Mouse (Mus musculus) liver, embryonic 13.5 days (tissue): ENCODE measurements around the gene Dnajc27. TPM values are rescaled to one million over a fixed set of nuclear protein-coding genes. Genes with fewer than 3 reads are reported as not detected.
A peak's percentile ranks its signal among the peaks of the same experiment; 100 is the strongest.

Source experiments
- ATAC-seq: fragments of 200-750 bp; cut with Nextera tagmentation; 2 replicates; pipeline ENCODE4 v1.8.0; 2017; ENCODE audit warnings: low read depth, mild to moderate bottlenecking, moderate number of reproducible peaks, moderate library complexity
- DNase-seq: peaks from one replicate; pipeline ENCODE4 v3.0.0; 2022
- H3K27ac ChIP-seq: fragments of 300-500 bp; sonication (generic); 2 replicates; pipeline ENCODE4 v1.5.1; 2015; ENCODE audit warnings: moderate library complexity, mild to moderate bottlenecking, inconsistent platforms
- H3K27me3 ChIP-seq: fragments of 300-500 bp; sonication (generic); 2 replicates; pipeline ENCODE4 v1.6.1; 2015; ENCODE audit warnings: mild to moderate bottlenecking, inconsistent platforms
- H3K36me3 ChIP-seq: fragments of 300-500 bp; sonication (generic); 2 replicates; pipeline ENCODE4 v1.6.1; 2015; ENCODE audit warnings: mild to moderate bottlenecking, inconsistent platforms
- H3K4me1 ChIP-seq: fragments of 300-500 bp; sonication (generic); replicated peaks from 2 replicates; pipeline ENCODE4 v1.6.1; 2015; ENCODE audit warnings: inconsistent platforms
- H3K4me2 ChIP-seq: fragments of 300-500 bp; sonication (generic); 2 replicates; pipeline ENCODE4 v1.6.1; 2015; ENCODE audit warnings: inconsistent platforms, mild to moderate bottlenecking, moderate library complexity
- H3K4me3 ChIP-seq: fragments of 300-500 bp; sonication (generic); replicated peaks from 2 replicates; pipeline ENCODE4 v1.5.1; 2015; ENCODE audit warnings: mild to moderate bottlenecking, inconsistent platforms
- H3K9ac ChIP-seq: fragments of 300-500 bp; sonication (generic); 2 replicates; pipeline ENCODE4 v1.6.1; 2015; ENCODE audit warnings: mild to moderate bottlenecking, inconsistent platforms
- H3K9me3 ChIP-seq: fragments of 300-500 bp; sonication (generic); replicated peaks from 2 replicates; pipeline ENCODE4 v1.6.1; 2016; ENCODE audit warnings: inconsistent platforms
- WGBS: fragments of 180-500 bp; shearing (Covaris S2); methylation state at CpG from one replicate; pipeline ENCODE4 v1.1.7; 2015; ENCODE audit not compliant: insufficient replicate concordance; 5-methylcytosine and 5-hydroxymethylcytosine counted together
- polyA plus RNA-seq: library from polyadenylated mRNA; unstranded; fragments of >200 nt; fragmentation: Nextera tagmentation; extraction: Ambion mirVana; gene quantifications from 2 replicates; pipeline ENCODE4 v1.2.1, GENCODE M21; 2015

The Dnajc27 gene
- polyA plus RNA-seq, 1 experiment from 2014 or later, result 2.0 TPM

DNA sequence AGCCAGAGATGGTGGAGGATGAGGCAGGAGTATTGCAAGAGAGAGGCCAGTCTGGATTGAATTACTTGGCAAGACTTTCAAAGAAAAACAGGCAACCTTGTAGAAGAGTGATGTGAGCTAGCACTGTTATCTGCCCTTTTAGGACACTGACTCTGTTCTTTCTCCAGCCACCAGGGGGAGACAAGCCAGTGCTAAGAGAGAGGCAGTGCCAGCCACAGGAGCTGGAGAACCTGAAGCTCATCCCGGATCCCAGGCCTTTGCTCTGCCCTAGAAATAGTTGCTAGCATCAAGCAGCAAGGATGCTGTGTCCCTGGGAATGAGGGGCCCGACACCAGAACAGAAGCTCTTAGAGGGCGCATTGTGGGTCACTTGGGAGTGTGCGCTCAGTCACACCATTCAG is 25.0 kb downstream of the Dnajc27 start:
- 77% methylated on average over 4 of the region's 4 CpGs for WGBS

DNA sequence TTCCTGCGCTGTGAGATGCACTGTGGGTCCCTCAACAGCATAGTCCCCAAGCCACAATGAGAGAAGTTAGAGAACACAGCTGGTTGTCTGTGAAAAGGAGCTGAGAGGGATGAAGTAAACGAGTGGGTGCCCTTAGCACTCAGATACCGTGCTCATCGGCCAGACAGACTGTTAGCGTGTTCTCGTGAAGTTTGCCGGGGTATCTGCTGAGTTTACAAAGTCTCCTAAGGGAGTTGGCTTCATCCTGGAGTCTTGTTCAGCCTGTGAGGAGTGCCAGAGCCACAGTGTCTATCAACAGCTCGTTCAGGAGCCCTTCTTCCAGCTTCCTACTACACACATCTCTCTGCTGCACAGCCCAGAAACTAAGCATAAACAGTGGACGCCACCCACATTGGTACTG is 33.7 kb downstream of the Dnajc27 start:
- ATAC-seq, result no peak
- no peaks in the 10 kb centered on the region for H3K27me3 ChIP-seq
- H3K9ac ChIP-seq, result no peak overlapping the region
- DNase-seq, result no peak
- no peak overlapping the region for H3K4me3 ChIP-seq
- H3K4me1 ChIP-seq, result no peaks in the 10 kb centered on the region
- 74% methylated on average over 9 of the region's 9 CpGs for WGBS
- H3K9me3 ChIP-seq, result no peaks in the 10 kb centered on the region
- H3K4me2 ChIP-seq, result no peak overlapping the region
- no peaks in the 10 kb centered on the region for H3K36me3 ChIP-seq
- H3K27ac ChIP-seq, result no peak overlapping the region

More for the DNA sequence above, 25.0 kb downstream of the Dnajc27 start:
- Histone ChIP-seq H3K9me3 (no peaks in the 10 kb centered on the region), H3K27ac (no peak overlapping the region), H3K4me3 (no peak overlapping the region), H3K4me2 (no peak overlapping the region), H3K4me1 (no peaks in the 10 kb centered on the region), H3K36me3 (peaks cover 21% of the 10 kb centered on the region), H3K27me3 (no peaks in the 10 kb centered on the region), H3K9ac (no peak overlapping the region)
- DNase-seq, result peak; percentile 16
- no peak for ATAC-seq

DNA sequence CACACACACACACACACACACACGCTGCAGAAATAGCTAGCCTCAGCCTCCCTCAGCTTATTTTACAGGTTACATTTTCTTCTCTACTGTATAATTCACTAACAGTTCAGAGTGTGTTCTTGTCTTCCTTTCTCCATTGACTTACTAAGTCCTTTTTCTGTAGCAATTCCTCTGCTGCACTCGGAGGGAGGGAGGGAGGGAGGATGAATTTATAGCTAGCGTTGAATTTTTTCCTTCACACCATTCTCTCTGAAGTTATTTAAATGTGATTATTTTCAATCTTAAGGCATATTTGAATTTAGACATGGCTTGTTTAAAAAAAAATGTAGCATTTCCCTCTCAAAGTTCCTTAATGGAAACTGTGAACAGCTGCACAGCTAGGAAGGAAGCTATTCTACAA is 34.8 kb downstream of the Dnajc27 start:
- ATAC-seq, result no peak
- 68% methylated on average over 3 of the region's 3 CpGs for WGBS
- H3K9ac ChIP-seq, result no peak overlapping the region
- H3K4me3 ChIP-seq, result no peak overlapping the region
- H3K27ac ChIP-seq, result no peak overlapping the region
- H3K4me2 ChIP-seq, result no peak overlapping the region
- no peaks in the 10 kb centered on the region for H3K27me3 ChIP-seq
- no peaks in the 10 kb centered on the region for H3K4me1 ChIP-seq
- no peaks in the 10 kb centered on the region for H3K36me3 ChIP-seq
- no peak for DNase-seq
- no peaks in the 10 kb centered on the region for H3K9me3 ChIP-seq

DNA sequence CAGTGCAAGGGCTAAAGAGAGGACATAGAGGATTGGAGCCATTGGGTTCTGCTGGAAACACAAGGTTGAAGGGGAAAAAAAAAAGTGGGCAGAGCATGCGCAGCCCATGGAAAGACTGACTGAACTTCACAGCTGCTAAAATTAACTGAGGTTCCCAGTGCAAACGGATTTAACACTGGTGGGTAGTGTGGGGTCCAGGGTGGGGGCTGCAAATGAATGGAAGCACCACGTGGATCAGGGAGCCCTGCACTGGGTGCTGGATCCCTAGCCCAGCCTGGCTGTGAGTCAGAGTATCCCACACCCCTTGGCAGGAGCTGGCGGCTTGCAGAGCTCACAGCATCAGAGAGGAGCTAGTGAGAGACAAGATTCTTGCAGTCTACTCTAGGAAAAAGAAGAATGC is 35.2 kb downstream of the Dnajc27 start:
- ATAC-seq (no peak), DNase-seq (no peak)
- Histone ChIP-seq H3K9me3 (no peaks in the 10 kb centered on the region), H3K27ac (no peak overlapping the region), H3K36me3 (no peaks in the 10 kb centered on the region), H3K4me1 (no peaks in the 10 kb centered on the region), H3K4me2 (no peak overlapping the region), H3K4me3 (no peak overlapping the region), H3K9ac (no peak overlapping the region), H3K27me3 (no peaks in the 10 kb centered on the region)
- WGBS, result 55% methylated on average over 4 of the region's 4 CpGs

DNA sequence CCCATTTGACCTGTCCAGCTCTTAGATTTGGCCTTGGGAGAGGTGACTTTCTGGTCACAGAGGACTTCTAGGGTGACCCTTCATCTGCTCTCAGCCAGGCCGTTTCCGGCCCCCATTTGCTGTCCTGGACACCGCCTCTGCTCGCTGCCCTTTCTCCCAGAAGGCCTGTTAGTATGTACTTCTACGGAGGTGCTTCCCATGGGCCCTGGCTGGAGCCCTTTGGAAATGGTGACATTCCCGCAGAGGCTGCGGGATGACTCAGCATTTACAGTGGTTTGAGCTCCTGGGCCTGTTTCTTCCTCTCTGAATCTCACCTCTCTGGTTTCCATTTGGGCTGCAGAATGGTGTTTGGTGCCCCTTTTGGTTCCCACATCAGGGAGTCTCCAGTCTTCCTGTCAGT is 45.0 kb downstream of the Dnajc27 start:
- Histone ChIP-seq H3K36me3 (no peaks in the 10 kb centered on the region), H3K9ac (no peak overlapping the region), H3K27me3 (peaks cover 5% of the 10 kb centered on the region), H3K9me3 (no peaks in the 10 kb centered on the region), H3K4me3 (no peak overlapping the region), H3K27ac (no peak overlapping the region), H3K4me1 (no peaks in the 10 kb centered on the region), H3K4me2 (no peak overlapping the region)
- 68% methylated on average over 7 of the region's 7 CpGs for WGBS
- ATAC-seq, result no peak
- no peak for DNase-seq

DNA sequence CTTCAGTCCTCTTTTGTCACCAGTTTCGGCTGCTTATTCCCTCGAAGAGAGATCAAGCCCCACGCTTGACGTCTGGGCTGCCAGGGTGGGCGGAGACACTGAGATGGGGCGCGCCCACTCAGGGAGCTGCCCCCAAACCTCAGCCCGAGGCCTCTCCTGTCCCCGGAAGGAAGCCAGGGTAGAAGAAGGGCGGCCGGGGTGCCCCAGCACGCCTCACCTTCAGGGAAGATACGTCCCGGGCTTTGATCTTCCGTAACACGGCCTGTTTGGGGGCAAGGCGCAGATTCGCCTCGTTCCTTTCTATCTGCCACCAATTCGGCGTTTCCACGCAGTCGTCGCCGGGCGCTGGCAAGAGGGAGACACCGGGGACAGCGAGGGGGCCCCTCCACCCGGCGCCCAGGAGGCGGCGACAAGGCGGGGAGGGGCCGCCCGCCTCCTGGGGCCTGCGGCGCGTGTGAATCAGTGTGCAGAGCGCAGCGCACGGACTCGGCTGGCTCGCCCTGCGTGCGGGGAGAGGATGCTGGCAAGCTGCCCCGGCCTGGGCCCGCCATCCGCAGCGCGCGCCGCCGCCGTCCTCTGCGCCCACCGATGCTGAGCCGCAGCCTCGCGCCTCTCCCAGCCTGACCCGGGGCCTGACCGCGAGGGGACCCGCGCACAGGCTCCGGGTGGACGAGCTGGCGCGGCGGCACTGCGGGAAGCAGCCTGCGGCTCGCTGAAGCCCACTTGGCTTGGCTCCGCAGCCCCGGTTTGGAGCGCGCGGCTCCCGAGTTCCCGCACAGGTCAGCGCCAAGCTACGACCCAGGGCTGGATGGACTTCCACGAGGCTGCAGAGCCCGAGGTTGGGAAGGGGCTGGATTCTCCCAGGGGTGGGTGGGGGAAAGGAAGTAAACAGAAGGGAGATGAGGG is 50.8 kb downstream of the Dnajc27 start, which contains the start of gene Adcy3:
TSS of gene Adcy3 (plus strand) at position 163 of the 906 bp plus-strand sequence.
- Histone ChIP-seq H3K4me2 (peak within 1 kb of the TSS; percentile 72), H3K27me3 (peaks cover 32% of the 10 kb centered on the region), H3K9me3 (no peaks in the 10 kb centered on the region), H3K27ac (no peak within 1 kb of the TSS), H3K9ac (no peak within 1 kb of the TSS), H3K4me1 (peaks cover 11% of the 10 kb centered on the region), H3K4me3 (peak within 1 kb of the TSS; percentile 53), H3K36me3 (no peaks in the 10 kb centered on the region)
- WGBS, result under 1% methylated on average over 69 of the region's 83 CpGs
- no peak for DNase-seq
- peak; percentile 44; the same call in 1 of the 2 replicates for ATAC-seq

DNA sequence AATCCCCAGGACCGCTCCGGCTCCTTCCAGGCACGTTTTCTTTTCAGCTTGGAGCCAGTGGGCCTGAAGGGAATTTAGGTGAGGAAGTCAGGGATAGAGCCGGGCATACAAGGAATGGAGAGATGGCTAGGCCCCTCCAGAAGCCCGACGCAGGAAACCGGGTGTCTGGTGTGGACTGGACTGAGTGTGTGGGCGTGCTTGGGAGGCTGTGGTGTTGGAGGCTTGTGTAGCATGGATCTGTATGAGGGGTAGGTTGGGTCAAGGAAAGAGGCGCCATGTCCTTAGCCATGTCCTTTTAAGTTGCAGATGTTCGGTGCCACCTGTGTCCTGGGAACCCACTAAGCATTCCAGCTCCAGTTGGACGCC is 51.4 kb downstream of the Dnajc27 start:
- WGBS, result 29% methylated on average over 11 of the region's 11 CpGs
- Histone ChIP-seq H3K4me1 (peaks cover 11% of the 10 kb centered on the region), H3K4me3 (peak overlapping the region; percentile 53), H3K27me3 (peaks cover 32% of the 10 kb centered on the region), H3K4me2 (peak overlapping the region; percentile 72), H3K9me3 (no peaks in the 10 kb centered on the region), H3K36me3 (no peaks in the 10 kb centered on the region), H3K27ac (no peak overlapping the region), H3K9ac (no peak overlapping the region)
- ATAC-seq, result no peak
- no peak for DNase-seq

DNA sequence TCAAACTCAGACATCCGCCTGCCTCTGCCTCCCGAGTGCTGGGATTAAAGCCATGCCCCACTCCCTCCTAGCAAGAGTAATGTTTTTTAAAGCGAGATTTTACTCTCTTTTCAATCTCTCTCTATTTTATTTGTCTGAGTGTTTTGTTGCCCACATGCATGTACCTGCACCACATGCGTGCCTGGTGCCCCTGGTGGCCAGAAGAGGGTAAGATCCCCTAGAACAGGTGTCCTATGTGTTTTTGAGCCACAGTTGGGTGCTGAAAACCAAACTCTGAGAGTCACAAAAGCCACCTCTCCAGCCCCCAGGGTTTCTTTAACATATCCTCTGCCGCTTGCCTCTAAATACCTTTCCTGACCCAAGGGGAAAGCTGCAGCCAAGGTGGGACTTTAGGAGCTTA is 60.8 kb downstream of the Dnajc27 start:
- DNase-seq (no peak), ATAC-seq (no peak)
- no peaks in the 10 kb centered on the region for H3K36me3 ChIP-seq
- H3K9ac ChIP-seq, result no peak overlapping the region
- 72% methylated on average over 5 of the region's 5 CpGs for WGBS
- H3K4me2 ChIP-seq, result no peak overlapping the region
- H3K27ac ChIP-seq, result no peak overlapping the region
- no peaks in the 10 kb centered on the region for H3K4me1 ChIP-seq
- H3K4me3 ChIP-seq, result no peak overlapping the region
- no peaks in the 10 kb centered on the region for H3K27me3 ChIP-seq
- H3K9me3 ChIP-seq, result no peaks in the 10 kb centered on the region

DNA sequence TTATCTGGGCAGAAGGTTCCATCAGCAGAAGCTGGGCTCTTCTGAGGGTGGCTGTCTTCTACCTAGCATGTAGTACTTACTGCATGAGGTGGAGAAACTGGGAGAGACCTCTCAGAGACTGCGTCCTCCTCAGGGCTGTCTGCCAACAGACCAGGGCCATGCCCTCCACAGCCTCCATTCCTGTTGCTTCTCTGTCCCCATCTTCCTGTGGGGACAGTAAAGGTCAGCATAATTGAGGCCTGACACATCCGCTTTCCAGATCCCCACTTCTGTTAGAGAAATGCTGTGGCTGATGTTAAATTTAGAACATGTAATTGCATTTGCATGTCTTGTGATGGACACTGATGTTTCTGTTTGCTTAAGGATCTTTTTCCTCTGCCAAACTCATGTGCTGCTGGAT is 68.6 kb downstream of the Dnajc27 start:
- no peak overlapping the region for H3K4me3 ChIP-seq
- DNase-seq (no peak), ATAC-seq (no peak)
- no peaks in the 10 kb centered on the region for H3K4me1 ChIP-seq
- H3K36me3 ChIP-seq, result no peaks in the 10 kb centered on the region
- H3K4me2 ChIP-seq, result no peak overlapping the region
- no peak overlapping the region for H3K9ac ChIP-seq
- H3K27me3 ChIP-seq, result no peaks in the 10 kb centered on the region
- 63% methylated on average over 2 of the region's 2 CpGs for WGBS
- no peak overlapping the region for H3K27ac ChIP-seq
- H3K9me3 ChIP-seq, result no peaks in the 10 kb centered on the region

DNA sequence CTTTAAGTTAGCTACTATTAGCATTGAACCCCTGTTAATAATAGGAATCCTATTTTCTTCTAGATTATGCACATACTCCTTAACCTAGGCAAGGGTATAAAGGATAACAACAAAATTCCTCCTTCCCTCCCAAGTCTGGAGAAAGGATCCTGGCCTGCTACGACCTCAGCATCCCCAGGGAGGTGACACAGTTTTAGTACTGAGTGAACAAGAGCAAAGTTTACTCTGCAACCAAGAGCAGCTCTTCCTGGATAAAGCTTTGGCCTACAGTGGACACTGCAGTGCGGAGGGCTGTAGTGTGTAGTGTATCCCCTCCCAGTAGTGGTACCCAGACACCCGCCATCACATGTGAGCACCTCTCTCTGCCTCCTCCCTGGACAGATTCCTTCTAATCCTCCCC is 69.6 kb downstream of the Dnajc27 start:
- no peaks in the 10 kb centered on the region for H3K27me3 ChIP-seq
- H3K4me3 ChIP-seq, result no peak overlapping the region
- no peak overlapping the region for H3K9ac ChIP-seq
- WGBS, result 79% methylated on average over 3 of the region's 3 CpGs
- no peak overlapping the region for H3K4me2 ChIP-seq
- no peaks in the 10 kb centered on the region for H3K4me1 ChIP-seq
- ATAC-seq (no peak), DNase-seq (no peak)
- H3K9me3 ChIP-seq, result no peaks in the 10 kb centered on the region
- H3K27ac ChIP-seq, result no peak overlapping the region
- H3K36me3 ChIP-seq, result no peaks in the 10 kb centered on the region

DNA sequence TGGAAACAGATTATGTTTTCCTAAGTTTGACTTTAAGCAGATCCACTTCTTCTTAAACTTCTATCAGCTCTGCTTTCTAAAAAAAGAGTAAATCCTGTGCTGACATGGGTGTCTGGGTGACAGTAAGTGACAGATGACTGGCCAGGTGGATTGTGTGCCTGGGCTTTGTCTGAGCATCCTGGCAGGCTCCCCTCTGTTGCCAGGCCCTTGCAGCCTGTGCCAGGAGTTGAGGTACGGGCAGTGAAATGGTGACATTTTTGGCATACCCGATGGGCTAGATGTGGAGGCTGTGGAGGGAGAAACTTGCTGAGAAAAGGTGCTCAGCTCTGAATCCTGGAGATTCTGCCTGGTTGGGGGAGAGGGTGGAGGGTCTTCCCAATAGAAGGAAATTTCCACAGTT is 75.1 kb downstream of the Dnajc27 start:
- Histone ChIP-seq H3K9ac (no peak overlapping the region), H3K27ac (no peak overlapping the region), H3K4me1 (no peaks in the 10 kb centered on the region), H3K36me3 (no peaks in the 10 kb centered on the region), H3K9me3 (no peaks in the 10 kb centered on the region), H3K4me2 (no peak overlapping the region), H3K27me3 (no peaks in the 10 kb centered on the region), H3K4me3 (no peak overlapping the region)
- DNase-seq (no peak), ATAC-seq (no peak)
- 66% methylated on average over 2 of the region's 2 CpGs for WGBS

DNA sequence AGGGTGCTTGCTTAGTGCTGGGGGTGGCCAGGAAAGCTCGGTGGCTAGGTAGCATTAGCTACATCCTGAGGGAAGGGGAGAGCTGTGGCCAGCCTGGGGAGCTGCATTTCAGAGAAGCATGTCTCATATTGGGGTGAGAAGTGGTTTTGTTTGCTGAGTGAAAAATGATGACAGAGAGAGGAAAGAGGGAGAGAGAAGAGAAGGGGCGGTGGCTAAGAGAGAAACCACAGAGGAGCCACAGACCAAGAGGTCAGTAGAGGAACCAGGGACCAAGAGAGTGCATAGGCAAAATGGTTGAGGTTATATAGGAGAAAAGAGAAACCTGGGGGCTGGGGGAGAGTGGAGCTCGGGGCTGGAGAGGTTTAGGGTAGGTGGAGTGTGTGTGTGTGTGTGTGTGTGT is 75.8 kb downstream of the Dnajc27 start:
- H3K9me3 ChIP-seq, result no peaks in the 10 kb centered on the region
- H3K4me1 ChIP-seq, result no peaks in the 10 kb centered on the region
- no peak overlapping the region for H3K4me2 ChIP-seq
- no peak overlapping the region for H3K27ac ChIP-seq
- no peak overlapping the region for H3K9ac ChIP-seq
- no peaks in the 10 kb centered on the region for H3K36me3 ChIP-seq
- H3K4me3 ChIP-seq, result no peak overlapping the region
- DNase-seq, result no peak
- no peak for ATAC-seq
- no peaks in the 10 kb centered on the region for H3K27me3 ChIP-seq
- WGBS, result 13% methylated on average over 3 of the region's 3 CpGs
